Mouse (Mus musculus) lung, postnatal 0 days (tissue): Measurements from ENCODE around the gene Abcc5.

Experiments used
- CTCF ChIP-seq: IDR thresholded peaks from 2 replicates; pipeline ENCODE4 v1.5.1; 2016; ENCODE audit warnings: antibody characterized with exemption, mild to moderate bottlenecking
- EP300 ChIP-seq: IDR thresholded peaks from 2 replicates; pipeline ENCODE4 v1.6.1; 2016; ENCODE audit warnings: antibody characterized with exemption, mild to moderate bottlenecking, control low read depth

- TF ChIP-seq CTCF: no peak
- TF ChIP-seq EP300: no peak
Observed at GRCm38 (mm10) chr16:20470981-20471380, 44.8 kb upstream of the Abcc5 start.
